Mouse (Mus musculus): ENCODE data around the gene Ak5.

DNA sequence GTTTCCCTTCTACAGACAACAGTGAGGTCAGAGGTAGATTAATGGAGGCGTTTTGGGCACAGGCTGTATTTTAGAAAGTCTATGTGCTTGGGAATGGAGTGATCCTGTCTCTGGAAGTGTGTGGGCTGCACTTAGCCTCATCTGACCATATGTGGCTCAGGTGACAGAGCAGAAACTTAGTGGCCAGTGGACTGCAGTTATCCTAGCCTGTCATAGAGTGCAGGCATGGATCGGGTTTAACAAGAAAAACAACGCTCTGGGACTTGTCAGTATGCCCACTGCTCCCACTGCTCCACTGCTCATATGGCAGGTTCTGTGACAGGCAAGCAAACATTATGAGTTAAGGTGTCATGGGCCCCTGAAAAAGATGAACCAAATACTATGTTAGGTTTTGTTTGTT lies 148.1 kb downstream of the Ak5 start:
- TF ChIP-seq POLR2A (IDR thresholded peaks at IDR 0.05; ENCODE audit: low read depth, low read length): no peak
- no peak for TF ChIP-seq CTCF (conservative IDR thresholded peaks at IDR 0.05; ENCODE audit: insufficient read depth, insufficient read length, low read depth, low read length)
